Mouse (Mus musculus) intestine, embryonic 15.5 days (tissue): ENCODE measurements around the gene Fnip2. TPM values are rescaled to one million over a fixed set of nuclear protein-coding genes. Genes with fewer than 3 reads are reported as not detected.
"Not testable (repeated sequence)": the region's sequence is repeated elsewhere in the genome, so short reads cannot be mapped to it uniquely, and the experiment has no call there.

Experiments
- ATAC-seq: fragments of 200-750 bp; cut with Nextera tagmentation; 2 replicates; pipeline ENCODE4 v1.8.0; 2017; ENCODE audit warnings: moderate TSS enrichment, moderate library complexity
- H3K27ac ChIP-seq: fragments of 300-500 bp; sonication (generic); 2 replicates; pipeline ENCODE4 v1.5.1; 2015; ENCODE audit warnings: mild to moderate bottlenecking, inconsistent platforms
- H3K27me3 ChIP-seq: fragments of 300-500 bp; sonication (generic); replicated peaks from 2 replicates; pipeline ENCODE4 v1.6.1; 2015; ENCODE audit warnings: inconsistent platforms
- H3K36me3 ChIP-seq: fragments of 300-500 bp; sonication (generic); 2 replicates; pipeline ENCODE4 v1.6.1; 2015; ENCODE audit warnings: inconsistent platforms
- H3K4me1 ChIP-seq: fragments of 300-500 bp; sonication (generic); replicated peaks from 2 replicates; pipeline ENCODE4 v1.6.1; 2015; ENCODE audit warnings: inconsistent platforms
- H3K4me2 ChIP-seq: fragments of 300-500 bp; sonication (generic); replicated peaks from 2 replicates; pipeline ENCODE4 v1.6.1; 2015; ENCODE audit warnings: mild to moderate bottlenecking, inconsistent platforms
- H3K4me3 ChIP-seq: fragments of 300-500 bp; sonication (generic); replicated peaks from 2 replicates; pipeline ENCODE4 v1.5.1; 2015; ENCODE audit warnings: inconsistent platforms
- H3K9ac ChIP-seq: fragments of 300-500 bp; sonication (generic); 2 replicates; pipeline ENCODE4 v1.6.1; 2015; ENCODE audit warnings: inconsistent platforms
- H3K9me3 ChIP-seq: fragments of 300-500 bp; sonication (generic); 2 replicates; pipeline ENCODE4 v1.6.1; 2016; ENCODE audit warnings: inconsistent platforms
- WGBS: fragments of 180-500 bp; shearing (Covaris S2); methylation state at CpG from one replicate; pipeline ENCODE4 v1.1.7; 2015; 5-methylcytosine and 5-hydroxymethylcytosine counted together
- polyA plus RNA-seq: library from polyadenylated mRNA; unstranded; fragments of >200 nt; fragmentation: Nextera tagmentation; extraction: Ambion mirVana; gene quantifications from 2 replicates; pipeline ENCODE4 v1.2.1, GENCODE M21; 2015

The Fnip2 gene
- polyA plus RNA-seq, 1 experiment from 2014 or later: 3.3 TPM

- no peaks in the 10 kb centered on the region for H3K9me3 ChIP-seq
- H3K27ac ChIP-seq: no peak overlapping the region
- no peak for ATAC-seq
- H3K27me3 ChIP-seq: no peaks in the 10 kb centered on the region
- H3K36me3 ChIP-seq: no peaks in the 10 kb centered on the region
- no peak overlapping the region for H3K4me3 ChIP-seq
- H3K9ac ChIP-seq: no peak overlapping the region
- H3K4me2 ChIP-seq: no peak overlapping the region
- H3K4me1 ChIP-seq: no peaks in the 10 kb centered on the region
- 79% methylated on average over 5 of the region's 5 CpGs for WGBS
Measured at GRCm38 (mm10) chr3:79448421-79448820, 119.2 kb downstream of the Fnip2 start.

- not testable (repeated sequence) for H3K4me2 ChIP-seq, H3K36me3 ChIP-seq, H3K4me1 ChIP-seq, H3K27ac ChIP-seq, H3K9me3 ChIP-seq, ATAC-seq, H3K27me3 ChIP-seq, H3K9ac ChIP-seq, H3K4me3 ChIP-seq
- 84% methylated on average over 3 of the region's 3 CpGs for WGBS
Measured at GRCm38 (mm10) chr3:79446648-79447047, 120.9 kb downstream of the Fnip2 start.

- ATAC-seq: no peak
- no peaks in the 10 kb centered on the region for H3K27me3 ChIP-seq
- no peak overlapping the region for H3K4me2 ChIP-seq
- no peak overlapping the region for H3K27ac ChIP-seq
- H3K4me1 ChIP-seq: no peaks in the 10 kb centered on the region
- H3K9me3 ChIP-seq: no peaks in the 10 kb centered on the region
- WGBS: 90% methylated on average over 4 of the region's 4 CpGs
- H3K9ac ChIP-seq: no peak overlapping the region
- H3K4me3 ChIP-seq: no peak overlapping the region
- H3K36me3 ChIP-seq: no peaks in the 10 kb centered on the region
Measured at GRCm38 (mm10) chr3:79446124-79446523, 121.5 kb downstream of the Fnip2 start.

DNA sequence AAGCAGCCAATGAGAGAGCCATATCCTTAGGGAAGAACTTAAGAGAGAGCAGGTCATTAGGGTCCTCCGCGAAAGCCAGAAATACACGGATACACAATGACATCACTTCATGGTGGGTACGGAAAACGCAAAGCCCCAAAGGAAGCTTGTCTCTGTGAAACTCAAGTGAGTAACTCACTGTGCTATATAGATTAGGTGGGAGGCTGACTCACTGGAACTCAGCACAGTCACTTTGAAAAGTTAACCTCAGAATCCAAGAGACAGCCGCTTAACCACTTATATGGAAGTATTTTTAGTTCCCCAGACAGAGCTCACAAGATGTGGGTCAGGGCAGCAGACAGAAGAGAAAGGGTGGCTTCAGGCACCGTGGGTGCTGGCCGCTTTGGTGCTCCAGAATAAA lies 122.6 kb downstream of the Fnip2 start:
- Histone ChIP-seq H3K36me3 (no peaks in the 10 kb centered on the region), H3K4me3 (no peak overlapping the region), H3K27ac (no peak overlapping the region), H3K9ac (no peak overlapping the region), H3K4me1 (no peaks in the 10 kb centered on the region), H3K27me3 (no peaks in the 10 kb centered on the region), H3K9me3 (no peaks in the 10 kb centered on the region), H3K4me2 (no peak overlapping the region)
- WGBS: 75% methylated on average over 8 of the region's 8 CpGs
- no peak for ATAC-seq

DNA sequence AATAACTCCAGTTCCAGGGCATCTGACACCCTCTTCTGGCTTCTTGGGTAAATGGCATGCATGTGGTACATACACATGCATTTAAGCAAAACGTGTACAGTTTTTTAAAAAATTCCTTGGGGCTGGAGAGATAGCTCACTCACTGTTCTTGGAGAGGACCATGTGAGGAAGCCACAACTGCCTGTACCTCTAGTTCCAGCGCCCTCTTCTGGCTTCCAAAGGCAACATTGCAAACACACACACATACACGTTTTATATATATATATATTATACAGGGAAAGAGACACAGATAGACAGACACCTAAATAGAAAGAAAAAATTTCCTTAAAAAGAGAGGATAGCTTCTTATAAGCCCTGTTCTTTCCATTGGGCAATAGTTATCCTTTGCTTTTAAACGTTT lies 123.7 kb downstream of the Fnip2 start:
- no peak overlapping the region for H3K4me3 ChIP-seq
- no peak overlapping the region for H3K9ac ChIP-seq
- no peaks in the 10 kb centered on the region for H3K36me3 ChIP-seq
- ATAC-seq: no peak
- no peak overlapping the region for H3K4me2 ChIP-seq
- H3K27ac ChIP-seq: no peak overlapping the region
- H3K9me3 ChIP-seq: no peaks in the 10 kb centered on the region
- no peaks in the 10 kb centered on the region for H3K4me1 ChIP-seq
- no peaks in the 10 kb centered on the region for H3K27me3 ChIP-seq
- WGBS: 67% methylated on average over 4 of the region's 4 CpGs

GRCm38 (mm10) chr3:79440976-79441491 lies 126.6 kb downstream of the Fnip2 start:
- Histone ChIP-seq H3K4me1 (no peaks in the 10 kb centered on the region), H3K9me3 (no peaks in the 10 kb centered on the region), H3K36me3 (no peaks in the 10 kb centered on the region), H3K9ac (no peak overlapping the region), H3K27me3 (no peaks in the 10 kb centered on the region), H3K4me3 (no peak overlapping the region), H3K4me2 (no peak overlapping the region), H3K27ac (no peak overlapping the region)
- WGBS: 66% methylated on average over 12 of the region's 12 CpGs
- ATAC-seq: no peak

DNA sequence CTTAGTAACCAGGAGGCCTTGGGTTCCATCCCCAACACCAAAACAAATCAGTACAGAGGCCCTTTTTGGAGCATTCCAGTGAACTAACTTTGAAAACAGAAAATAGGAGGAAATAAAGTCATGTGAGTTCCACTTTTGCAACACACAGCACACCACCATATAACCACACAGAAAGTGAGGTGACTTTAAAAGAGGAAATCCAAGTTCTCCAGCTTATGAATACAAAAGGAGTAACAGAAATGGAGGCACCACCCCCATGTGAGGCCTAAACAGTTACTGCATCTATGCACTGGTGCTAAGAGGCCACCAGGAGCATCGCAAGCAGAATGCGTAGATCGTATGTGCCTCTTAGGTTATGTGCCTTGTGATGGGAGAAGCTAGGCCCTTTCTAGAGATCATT lies 129.3 kb downstream of the Fnip2 start:
- H3K4me2 ChIP-seq: no peak overlapping the region
- no peak overlapping the region for H3K27ac ChIP-seq
- no peaks in the 10 kb centered on the region for H3K36me3 ChIP-seq
- 98% methylated on average over 3 of the region's 3 CpGs for WGBS
- no peaks in the 10 kb centered on the region for H3K9me3 ChIP-seq
- H3K4me1 ChIP-seq: no peaks in the 10 kb centered on the region
- ATAC-seq: no peak
- no peaks in the 10 kb centered on the region for H3K27me3 ChIP-seq
- no peak overlapping the region for H3K4me3 ChIP-seq
- H3K9ac ChIP-seq: no peak overlapping the region

- Histone ChIP-seq H3K4me2 (no peak overlapping the region), H3K9me3 (no peaks in the 10 kb centered on the region), H3K27me3 (no peaks in the 10 kb centered on the region), H3K4me1 (no peaks in the 10 kb centered on the region), H3K27ac (no peak overlapping the region), H3K9ac (no peak overlapping the region), H3K4me3 (no peak overlapping the region), H3K36me3 (no peaks in the 10 kb centered on the region)
- no peak for ATAC-seq
- 85% methylated on average over 7 of the region's 7 CpGs for WGBS
Measured at GRCm38 (mm10) chr3:79436186-79436585, 131.4 kb downstream of the Fnip2 start.

DNA sequence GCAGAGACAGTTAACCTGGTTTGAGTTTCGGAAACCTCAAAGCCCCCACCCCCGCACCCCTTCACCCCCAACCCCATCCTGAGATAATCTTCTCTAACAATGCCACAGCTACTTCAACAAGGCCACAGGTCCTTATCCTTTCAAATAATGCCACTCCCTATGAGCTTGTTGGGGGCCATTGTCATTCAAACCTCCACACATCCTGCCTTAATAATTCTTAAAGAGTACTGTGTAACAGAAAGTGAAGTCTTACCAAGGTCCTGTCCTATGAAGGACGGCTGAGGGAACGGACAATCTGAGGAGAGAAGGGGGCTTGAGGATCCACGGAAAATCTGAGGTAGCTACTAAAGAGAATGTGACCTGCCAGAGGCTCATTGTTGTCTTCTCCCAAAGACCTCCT lies 132.6 kb downstream of the Fnip2 start:
- Histone ChIP-seq H3K36me3 (no peaks in the 10 kb centered on the region), H3K4me1 (no peaks in the 10 kb centered on the region), H3K9me3 (no peaks in the 10 kb centered on the region), H3K27me3 (no peaks in the 10 kb centered on the region), H3K4me3 (no peak overlapping the region), H3K9ac (no peak overlapping the region), H3K4me2 (no peak overlapping the region), H3K27ac (no peak overlapping the region)
- ATAC-seq: no peak
- WGBS: 68% methylated on average over 5 of the region's 5 CpGs

DNA sequence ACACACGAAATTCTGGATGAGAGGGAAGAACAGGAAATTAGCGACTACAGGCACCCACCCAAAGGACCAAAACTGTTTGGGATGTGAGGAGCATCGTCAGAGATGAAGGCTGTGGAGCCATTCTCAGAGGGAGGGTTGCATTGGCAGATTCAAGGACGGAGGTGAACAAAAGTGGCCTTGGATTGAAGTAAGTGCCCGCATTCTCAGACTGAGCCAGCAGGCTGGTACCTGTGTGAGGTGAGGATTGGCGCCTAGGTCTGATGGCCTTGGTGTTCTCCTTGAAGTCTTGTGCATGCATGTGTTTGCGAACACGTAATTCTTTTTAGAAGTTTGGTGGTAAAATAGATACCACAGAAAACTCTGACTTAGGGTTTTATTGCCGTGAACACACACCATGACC lies 133.2 kb downstream of the Fnip2 start:
- 81% methylated on average over 9 of the region's 9 CpGs for WGBS
- H3K4me3 ChIP-seq: no peak overlapping the region
- no peaks in the 10 kb centered on the region for H3K4me1 ChIP-seq
- H3K27ac ChIP-seq: no peak overlapping the region
- no peaks in the 10 kb centered on the region for H3K36me3 ChIP-seq
- H3K9me3 ChIP-seq: no peaks in the 10 kb centered on the region
- ATAC-seq: no peak
- no peaks in the 10 kb centered on the region for H3K27me3 ChIP-seq
- no peak overlapping the region for H3K9ac ChIP-seq
- H3K4me2 ChIP-seq: no peak overlapping the region

- Histone ChIP-seq H3K4me2 (no peak overlapping the region), H3K4me3 (no peak overlapping the region), H3K27ac (no peak overlapping the region), H3K4me1 (no peaks in the 10 kb centered on the region), H3K9me3 (no peaks in the 10 kb centered on the region), H3K36me3 (no peaks in the 10 kb centered on the region), H3K27me3 (no peaks in the 10 kb centered on the region), H3K9ac (no peak overlapping the region)
- no peak for ATAC-seq
Measured at GRCm38 (mm10) chr3:79433593-79433992, 134.0 kb downstream of the Fnip2 start.

- no peaks in the 10 kb centered on the region for H3K27me3 ChIP-seq
- ATAC-seq: no peak
- WGBS: 64% methylated on average over 1 of the region's 1 CpGs
- no peak overlapping the region for H3K4me2 ChIP-seq
- no peak overlapping the region for H3K4me3 ChIP-seq
- no peak overlapping the region for H3K9ac ChIP-seq
- H3K27ac ChIP-seq: no peak overlapping the region
- no peaks in the 10 kb centered on the region for H3K9me3 ChIP-seq
- no peaks in the 10 kb centered on the region for H3K4me1 ChIP-seq
- H3K36me3 ChIP-seq: no peaks in the 10 kb centered on the region
Measured at GRCm38 (mm10) chr3:79425441-79425840, 142.2 kb downstream of the Fnip2 start.

- ATAC-seq: no peak
- Histone ChIP-seq H3K27me3 (no peaks in the 10 kb centered on the region), H3K9ac (no peak overlapping the region), H3K36me3 (no peaks in the 10 kb centered on the region), H3K4me1 (no peaks in the 10 kb centered on the region), H3K27ac (no peak overlapping the region), H3K4me3 (no peak overlapping the region), H3K4me2 (no peak overlapping the region), H3K9me3 (no peaks in the 10 kb centered on the region)
- WGBS: 90% methylated on average over 14 of the region's 14 CpGs
Measured at GRCm38 (mm10) chr3:79418921-79419320, 148.7 kb downstream of the Fnip2 start.
